Mouse (Mus musculus) kidney, adult 2 months (tissue): ENCODE results near the gene Khdc4. TPM values are rescaled to one million over a fixed set of nuclear protein-coding genes. Genes with fewer than 3 reads are reported as not detected.

Experiments used
- DNase-seq: peaks from one replicate; pipeline ENCODE4 v3.0.0; 2021
- H3K27ac ChIP-seq: fragments of 200-500 bp; 2 replicates; pipeline ENCODE4 v1.5.1; 2012; ENCODE audit warnings: low read depth, low read length, control low read depth, inconsistent platforms; ENCODE audit not compliant: insufficient read depth
- H3K27me3 ChIP-seq: fragments of 200-500 bp; replicated peaks from 2 replicates; pipeline ENCODE4 v1.6.1; 2012; ENCODE audit warnings: mild to moderate bottlenecking, moderate library complexity, low read length, inconsistent platforms; ENCODE audit not compliant: control insufficient read depth, insufficient read depth
- H3K36me3 ChIP-seq: fragments of 200-500 bp; 2 replicates; pipeline ENCODE4 v1.6.1; 2012; ENCODE audit warnings: mild to moderate bottlenecking, moderate library complexity, low read length, inconsistent platforms; ENCODE audit not compliant: control insufficient read depth, insufficient read depth
- H3K4me1 ChIP-seq: fragments of 200-500 bp; 2 replicates; pipeline ENCODE4 v1.6.1; 2011; ENCODE audit warnings: low read length; ENCODE audit not compliant: control insufficient read depth, insufficient read depth
- H3K4me3 ChIP-seq: fragments of 200-500 bp; 2 replicates; pipeline ENCODE4 v1.5.1; 2011; ENCODE audit warnings: mild to moderate bottlenecking, low read depth, low read length, control low read depth; ENCODE audit not compliant: insufficient read depth
- CTCF ChIP-seq: fragments of 200-500 bp; conservative IDR thresholded peaks from 2 replicates; pipeline ENCODE4 v1.5.1; 2011; ENCODE audit warnings: low read depth, mild to moderate bottlenecking, control low read depth, low read length, moderate library complexity, mixed read lengths; ENCODE audit not compliant: insufficient read depth, insufficient read length
- POLR2A ChIP-seq: fragments of 200-500 bp; IDR thresholded peaks from one replicate; pipeline ENCODE4 v1.6.1; 2011; ENCODE audit warnings: low read depth, low read length, control low read depth
- WGBS: fragments of 180-500 bp; shearing (Covaris S2); methylation state at CpG from one replicate; pipeline ENCODE4 v1.1.7; 2018; 5-methylcytosine and 5-hydroxymethylcytosine counted together
- polyA plus RNA-seq: library from polyadenylated mRNA; depleted of rRNA; stranded (reverse); fragments of >200 nt; gene quantifications from 2 replicates; pipeline ENCODE4 v1.2.3, GENCODE M21; 2012; rRNA removed

Khdc4 gene
- polyA plus RNA-seq, 1 experiment, result 41.2 TPM

- WGBS, result 80% methylated on average over 6 of the region's 6 CpGs
- H3K4me3 ChIP-seq, result no peak overlapping the region
- no peak for DNase-seq
- no peaks in the 10 kb centered on the region for H3K36me3 ChIP-seq
- H3K4me1 ChIP-seq, result no peaks in the 10 kb centered on the region
- no peaks in the 10 kb centered on the region for H3K27me3 ChIP-seq
- no peak for TF ChIP-seq POLR2A
- TF ChIP-seq CTCF, result no peak; the same call in 1 of the 2 replicates
- H3K27ac ChIP-seq, result no peak overlapping the region
Observed at GRCm38 (mm10) chr3:88762401-88762831, 76.8 kb downstream of the Khdc4 start.

Other genes with a start within 250 kb of the Khdc4 start
- 176 and 197 TPM in 2 replicates for gene Sema4a, start 224.6 kb upstream of the Khdc4 start, polyA plus RNA-seq
- 55.2 and 73.2 TPM in 2 replicates for gene Lmna, start 175.8 kb upstream of the Khdc4 start, polyA plus RNA-seq
- gene Mex3a, start 153.4 kb upstream of the Khdc4 start, polyA plus RNA-seq, result 0.61 and 0.63 TPM in 2 replicates
- 50.1 and 50.9 TPM in 2 replicates for gene Rab25, start 137.5 kb upstream of the Khdc4 start, polyA plus RNA-seq
- 247 and 277 TPM in 2 replicates for gene Lamtor2, start 132.7 kb upstream of the Khdc4 start, polyA plus RNA-seq
- gene Ubqln4, start 132.0 kb upstream of the Khdc4 start, polyA plus RNA-seq, result 59.9 and 63.5 TPM in 2 replicates
- gene Ssr2, start 109.9 kb upstream of the Khdc4 start, polyA plus RNA-seq, result 180 and 193 TPM in 2 replicates
- 74.5 and 80.7 TPM in 2 replicates for gene Arhgef2, start 79.8 kb upstream of the Khdc4 start, polyA plus RNA-seq
- gene Rxfp4, start 32.7 kb upstream of the Khdc4 start, polyA plus RNA-seq, result 0.06 TPM in 1 of 2 replicates, not detected in the other
- 37.2 and 48.1 TPM in 2 replicates for gene Rit1, start 31.0 kb downstream of the Khdc4 start, polyA plus RNA-seq
- 7.3 and 8.2 TPM in 2 replicates for gene Syt11, start 89.4 kb downstream of the Khdc4 start, polyA plus RNA-seq
- gene Gon4l, start 149.4 kb downstream of the Khdc4 start, polyA plus RNA-seq, result 11.8 and 12.4 TPM in 2 replicates
- gene Msto1, start 228.2 kb downstream of the Khdc4 start, polyA plus RNA-seq, result 35.9 and 41.1 TPM in 2 replicates